Mouse (Mus musculus): ENCODE results near the gene Cobll1. TPM values are rescaled to one million over a fixed set of nuclear protein-coding genes. Genes with fewer than 3 reads are reported as not detected.

Cobll1 gene
- total RNA-seq, 2 experiments from 2014 or later = 0.26 to 1.3 TPM

- ATAC-seq (replicated peaks; ENCODE audit: low FRiP score, poor library complexity, severe bottlenecking) = no peak
These were observed 76.6 kb downstream of the Cobll1 start for GRCm38 (mm10) chr2:65162625-65163024.

GRCm38 (mm10) chr2:65161715-65162114 is 77.5 kb downstream of the Cobll1 start:
- no peak for ATAC-seq (replicated peaks; ENCODE audit: low FRiP score, poor library complexity, severe bottlenecking)

GRCm38 (mm10) chr2:65157981-65158651 is 81.1 kb downstream of the Cobll1 start:
- no peak for ATAC-seq (replicated peaks; ENCODE audit: low FRiP score, poor library complexity, severe bottlenecking)

- ATAC-seq (replicated peaks; ENCODE audit: low FRiP score, poor library complexity, severe bottlenecking) = no peak
These were observed 81.9 kb downstream of the Cobll1 start for GRCm38 (mm10) chr2:65157325-65157724.

GRCm38 (mm10) chr2:65148928-65149327 is 90.3 kb downstream of the Cobll1 start:
- no peak for ATAC-seq (replicated peaks; ENCODE audit: low FRiP score, poor library complexity, severe bottlenecking)

- no peak for ATAC-seq (replicated peaks; ENCODE audit: low FRiP score, poor library complexity, severe bottlenecking)
These were observed 91.8 kb downstream of the Cobll1 start for GRCm38 (mm10) chr2:65147431-65147830.

- no peak for ATAC-seq (replicated peaks; ENCODE audit: low FRiP score, poor library complexity, severe bottlenecking)
These were observed 93.6 kb downstream of the Cobll1 start for GRCm38 (mm10) chr2:65145421-65146117.

GRCm38 (mm10) chr2:65141093-65141661 is 98.0 kb downstream of the Cobll1 start:
- ATAC-seq (replicated peaks; ENCODE audit: low FRiP score, poor library complexity, severe bottlenecking) = no peak

- no peak for ATAC-seq (replicated peaks; ENCODE audit: low FRiP score, poor library complexity, severe bottlenecking)
These were observed 98.8 kb downstream of the Cobll1 start for GRCm38 (mm10) chr2:65140330-65140922.

- ATAC-seq (replicated peaks; ENCODE audit: low FRiP score, poor library complexity, severe bottlenecking) = no peak
These were observed 99.4 kb downstream of the Cobll1 start for GRCm38 (mm10) chr2:65139606-65140329.

- no peak for ATAC-seq (replicated peaks; ENCODE audit: low FRiP score, poor library complexity, severe bottlenecking)
These were observed 100.2 kb downstream of the Cobll1 start for GRCm38 (mm10) chr2:65138992-65139391.

- ATAC-seq (replicated peaks; ENCODE audit: low FRiP score, poor library complexity, severe bottlenecking) = no peak
These were observed 112.9 kb downstream of the Cobll1 start for GRCm38 (mm10) chr2:65126141-65126783.

- no peak for ATAC-seq (replicated peaks; ENCODE audit: low FRiP score, poor library complexity, severe bottlenecking)
These were observed 115.5 kb downstream of the Cobll1 start for GRCm38 (mm10) chr2:65123702-65124101.

GRCm38 (mm10) chr2:65121435-65121834 is 117.8 kb downstream of the Cobll1 start:
- no peak for ATAC-seq (replicated peaks; ENCODE audit: low FRiP score, poor library complexity, severe bottlenecking)

GRCm38 (mm10) chr2:65121012-65121411 is 118.2 kb downstream of the Cobll1 start:
- ATAC-seq (replicated peaks; ENCODE audit: low FRiP score, poor library complexity, severe bottlenecking) = no peak

GRCm38 (mm10) chr2:65120112-65120511 is 119.1 kb downstream of the Cobll1 start:
- no peak for ATAC-seq (replicated peaks; ENCODE audit: low FRiP score, poor library complexity, severe bottlenecking)

GRCm38 (mm10) chr2:65119667-65120066 is 119.5 kb downstream of the Cobll1 start:
- ATAC-seq (replicated peaks; ENCODE audit: low FRiP score, poor library complexity, severe bottlenecking) = no peak

GRCm38 (mm10) chr2:65119076-65119475 is 120.1 kb downstream of the Cobll1 start:
- ATAC-seq (replicated peaks; ENCODE audit: low FRiP score, poor library complexity, severe bottlenecking) = no peak

- ATAC-seq (replicated peaks; ENCODE audit: low FRiP score, poor library complexity, severe bottlenecking) = no peak
These were observed 121.3 kb downstream of the Cobll1 start for GRCm38 (mm10) chr2:65117859-65118258.
